Mouse (Mus musculus) frontal cortex, postnatal 25 days (tissue): ENCODE measurements around the gene Nes.

Experiments used
- DNase-seq, 2 experiments: peaks; one replicate each; pipeline ENCODE4 v3.0.0; 2022; ENCODE audit warnings: low spot score in 2 of 2

Nes gene

DNA sequence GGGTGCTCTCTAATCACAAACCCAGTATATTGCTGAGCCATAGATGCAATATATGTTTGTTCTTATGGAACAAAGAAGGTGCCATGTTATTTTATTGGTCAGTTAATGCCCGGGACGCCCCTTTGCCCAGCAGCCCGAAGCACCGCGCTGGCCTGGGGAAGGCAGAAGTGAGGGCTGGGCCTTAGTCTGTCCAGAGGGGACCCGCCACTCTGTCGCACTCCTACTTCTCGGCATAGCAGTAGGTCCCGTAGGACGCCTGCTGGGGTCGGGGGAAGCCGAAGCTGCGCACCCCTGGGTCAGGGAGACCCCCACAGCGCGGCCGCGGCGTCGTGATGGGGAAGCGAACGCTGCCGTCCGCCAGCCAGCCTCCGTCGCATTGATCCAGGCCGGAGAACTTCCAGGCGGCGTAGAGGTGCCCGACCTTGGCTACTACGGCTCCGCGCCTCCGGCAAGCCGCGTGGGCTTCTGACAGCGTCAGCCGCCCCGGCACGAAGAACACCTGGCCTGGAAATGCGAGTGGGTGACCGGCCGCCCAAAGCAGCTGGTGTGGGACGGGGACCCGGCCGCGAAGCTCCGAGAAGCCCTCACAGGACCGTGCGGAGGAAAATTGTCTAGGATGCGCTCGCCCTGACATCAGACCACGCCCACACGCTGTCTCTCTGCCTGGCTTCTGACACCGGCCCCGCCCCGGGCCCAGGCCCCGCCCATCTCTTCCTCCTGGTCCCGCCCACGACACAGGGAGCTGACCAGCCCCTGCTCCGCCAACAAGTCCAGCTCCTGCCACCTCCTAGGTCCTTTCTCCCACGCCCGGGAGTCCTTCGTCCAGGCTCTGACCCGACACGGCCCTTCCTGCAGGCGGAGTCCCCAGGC is 51.7 kb downstream of the Nes start:
- DNase-seq, result peak in 1 of 2 experiments; percentile 47

DNA sequence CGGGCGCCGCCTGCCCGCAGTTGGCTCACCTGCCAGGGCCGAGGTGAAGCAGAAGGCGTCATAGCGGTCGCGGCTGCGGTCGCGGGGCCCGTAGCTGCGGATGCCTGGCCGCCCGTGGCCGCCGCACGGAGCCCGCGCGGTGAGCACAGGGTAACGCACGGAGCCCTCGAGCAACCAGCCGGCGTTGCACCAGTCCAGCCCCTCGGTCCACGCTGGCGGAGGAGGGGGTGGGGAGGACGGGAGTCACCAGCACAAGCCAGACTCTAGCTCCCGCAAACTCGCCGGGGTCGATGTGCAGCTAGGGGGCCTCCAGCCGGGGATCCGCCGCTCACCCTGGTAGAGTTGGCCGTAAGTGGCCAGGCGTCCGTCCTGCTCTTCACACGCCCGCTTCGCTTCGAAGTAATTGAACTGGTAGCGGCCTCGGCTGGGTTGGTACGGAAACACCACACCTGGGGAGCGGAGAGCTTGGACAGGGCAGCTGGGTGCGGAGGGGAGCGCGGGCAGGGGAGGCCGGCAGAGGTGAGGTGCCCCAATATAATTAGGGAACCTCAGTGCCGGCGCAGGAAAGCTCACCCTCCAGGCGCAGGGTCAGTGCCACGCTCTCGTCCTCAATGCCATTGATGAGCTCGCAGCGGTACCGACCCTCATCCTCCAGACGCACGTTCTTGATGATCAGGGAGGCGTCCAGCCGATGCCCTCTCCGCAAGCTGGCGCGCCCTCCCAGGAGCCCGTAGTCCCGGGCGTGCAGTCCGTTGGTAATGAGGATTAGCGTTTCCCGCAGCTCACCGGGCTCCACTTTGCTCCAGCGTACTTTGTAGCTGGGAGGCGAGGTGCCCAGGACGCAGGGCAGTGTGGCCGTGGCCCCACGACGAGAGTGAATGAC is 52.6 kb downstream of the Nes start:
- no peak for DNase-seq

DNA sequence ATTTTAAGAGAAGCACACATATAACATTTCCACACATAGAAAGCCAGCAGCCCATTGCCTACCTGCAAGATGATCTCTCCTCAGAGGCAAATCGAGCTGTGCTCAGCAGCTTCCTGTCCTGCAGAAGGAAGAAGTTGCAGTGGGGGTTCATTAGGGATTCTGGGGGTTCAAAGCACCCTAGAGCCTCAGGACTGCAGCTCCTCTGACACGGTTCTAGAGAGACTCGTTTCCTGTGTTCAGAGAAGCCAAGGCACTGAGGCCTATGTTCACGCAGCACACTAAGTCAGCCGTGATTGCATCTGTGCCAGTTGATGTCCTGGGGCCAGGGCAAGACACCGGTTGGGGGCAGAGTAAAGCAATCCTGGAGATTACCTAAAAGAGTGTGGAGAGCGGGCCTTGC is 55.9 kb downstream of the Nes start:
- no peak for DNase-seq

DNA sequence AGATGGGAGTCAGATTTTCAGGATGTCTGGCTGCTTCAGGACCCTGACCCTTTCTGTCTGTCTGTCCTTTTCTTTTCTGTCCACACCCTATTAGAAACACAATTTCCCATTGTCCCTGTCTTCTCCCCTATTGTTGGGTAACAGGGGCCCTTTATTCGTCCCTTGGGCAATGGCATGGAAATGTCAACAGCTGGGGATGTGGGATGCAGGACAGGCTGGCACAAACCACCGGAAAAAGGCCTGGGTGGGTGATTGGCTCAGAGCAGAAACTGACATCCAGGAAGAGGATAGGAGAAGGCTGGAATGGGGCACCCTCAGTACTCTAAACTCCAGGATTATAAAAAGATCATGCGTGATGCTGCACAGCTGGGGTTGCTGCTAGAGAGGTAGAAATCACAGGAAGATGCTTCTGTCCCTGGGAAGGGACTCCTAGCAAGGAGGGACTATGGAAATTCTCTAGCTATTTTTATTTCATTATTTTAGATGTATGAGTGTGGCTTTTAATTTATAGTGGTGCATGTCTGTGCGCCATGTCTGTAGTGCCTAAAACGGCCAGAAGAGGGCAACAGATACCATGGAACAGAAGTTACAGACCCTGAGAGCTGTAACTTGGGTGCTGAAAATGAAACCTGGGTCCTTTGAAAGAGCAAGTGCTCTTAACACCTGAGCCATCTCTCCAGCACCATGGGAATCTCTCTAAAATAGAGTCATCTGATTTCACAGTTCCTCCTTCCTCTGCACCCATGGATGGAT is 56.7 kb downstream of the Nes start, which contains the start of gene Hapln2:
Hapln2 (minus strand) TSS at position 150 of the 753 bp plus-strand sequence.
- no peak for DNase-seq
